Mouse (Mus musculus) lung, adult 18-20 months (tissue): ENCODE data around the gene Dlx4.

Experiments
- DNase-seq, 2 experiments: peaks; one replicate each; pipeline ENCODE4 v3.0.0; 2022; ENCODE audit warnings: mixed read lengths in 2 of 2

Gene Dlx4

DNA sequence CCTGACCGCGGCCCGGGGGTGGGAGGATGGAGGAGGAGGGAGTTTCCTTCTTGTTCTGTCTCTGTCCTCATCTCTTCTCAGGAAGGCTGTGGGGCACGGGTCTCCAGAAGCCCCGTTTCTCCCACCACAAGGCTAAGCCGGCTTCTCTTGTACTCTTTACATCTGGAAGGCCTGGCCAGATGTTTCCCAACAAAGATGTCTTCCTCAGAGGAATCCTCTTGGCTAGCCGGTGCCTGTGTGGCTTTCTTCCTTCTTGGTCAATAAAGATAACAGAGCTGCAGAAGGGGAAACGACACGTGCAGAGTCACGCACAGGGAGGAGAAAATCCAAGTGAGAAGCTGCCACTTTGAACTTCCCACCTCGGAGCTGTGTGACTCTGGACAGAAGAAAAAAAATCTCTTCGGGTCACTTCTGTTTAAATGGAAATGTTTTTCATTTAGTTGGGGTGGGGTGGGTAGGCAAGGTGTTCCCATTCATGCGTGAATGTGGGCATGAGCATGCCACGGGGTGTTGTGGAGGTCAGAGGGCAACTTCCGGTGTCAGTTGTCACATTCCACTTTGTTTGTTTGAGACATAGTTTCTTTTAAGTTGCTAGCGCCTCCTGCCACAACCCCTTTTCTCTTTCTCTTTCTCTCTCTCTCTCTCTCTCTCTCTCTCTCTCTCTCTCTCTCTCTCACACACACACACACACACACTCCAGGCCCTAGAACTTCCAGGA, 44.8 kb downstream of the Dlx4 start:
- no peak for DNase-seq

DNA sequence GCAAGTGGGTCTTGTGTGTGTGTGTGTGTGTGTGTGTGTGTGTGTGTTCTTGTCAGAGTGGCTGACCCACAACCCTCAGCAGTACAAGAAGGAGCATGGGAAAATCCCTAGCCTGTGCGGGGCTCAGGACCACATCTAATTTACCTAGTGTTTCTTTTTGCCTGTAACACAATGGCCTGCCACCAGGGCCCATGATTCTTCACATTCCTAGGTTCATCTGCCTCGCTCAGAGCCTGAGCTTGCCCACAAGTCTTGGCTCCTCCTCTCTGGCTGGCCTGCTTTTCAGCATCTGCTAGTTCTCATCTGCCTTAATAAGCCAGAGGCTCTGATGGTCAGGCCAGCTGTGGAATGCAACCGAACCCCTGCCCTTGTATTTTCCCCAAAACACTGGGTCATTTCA, 45.7 kb downstream of the Dlx4 start:
- DNase-seq = no peak

- DNase-seq = no peak
These were observed 47.5 kb downstream of the Dlx4 start for GRCm38 (mm10) chr11:95098346-95099095.

DNA sequence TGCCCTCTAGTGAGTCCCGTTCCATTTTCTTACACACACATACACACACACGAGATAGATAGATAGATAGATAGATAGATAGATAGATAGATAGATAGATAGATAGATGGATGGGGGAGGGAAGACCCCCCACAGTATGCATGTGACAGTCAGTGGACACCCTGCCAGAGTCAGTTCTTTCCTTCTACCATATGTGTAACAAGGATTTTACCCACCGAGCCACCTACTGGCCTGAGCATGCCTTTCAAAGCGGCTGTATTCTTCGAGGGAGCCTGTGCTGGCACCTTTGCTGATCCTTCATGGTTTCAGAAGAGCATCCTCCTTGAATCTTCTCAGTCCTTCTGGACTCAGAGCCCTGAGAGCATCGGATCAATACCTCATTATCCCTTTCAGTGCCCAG, 48.2 kb downstream of the Dlx4 start:
- DNase-seq = no peak

- peak; percentile 63 to 79 for DNase-seq
These were observed 49.3 kb downstream of the Dlx4 start for GRCm38 (mm10) chr11:95096608-95097373.

DNA sequence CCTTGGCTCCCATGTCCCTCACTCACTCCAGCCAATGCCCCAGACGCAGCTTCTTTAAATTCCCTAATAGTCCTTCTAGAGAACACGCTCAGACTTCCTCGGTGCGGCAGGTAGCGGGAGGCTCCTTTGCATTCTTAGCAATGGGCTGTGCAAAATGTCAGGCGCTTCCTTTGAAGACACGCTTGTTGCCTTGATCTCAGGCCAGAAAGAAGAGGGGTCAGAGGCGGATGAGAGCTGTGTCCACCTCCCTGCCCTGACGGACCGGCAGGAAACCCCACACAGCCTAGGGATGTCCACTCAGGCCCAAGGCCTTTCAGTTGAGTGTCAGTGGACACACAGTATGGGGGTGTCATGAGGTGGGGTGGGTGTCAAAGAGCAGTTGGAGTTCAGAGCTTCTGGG, 50.5 kb downstream of the Dlx4 start:
- DNase-seq = no peak

- no peak for DNase-seq
These were observed 53.0 kb downstream of the Dlx4 start for GRCm38 (mm10) chr11:95093077-95093476.
